Mouse (Mus musculus) C2C12 (cell line): Measurements from ENCODE around the gene 1700020N01Rik. TPM values are rescaled to one million over a fixed set of nuclear protein-coding genes. Genes with fewer than 3 reads are reported as not detected.

ENCODE experiments used
- H3K27me3 ChIP-seq: one replicate; pipeline ENCODE4 v1.6.1; 2011; ENCODE audit not compliant: control insufficient read depth, insufficient read depth, insufficient read length
- H3K36me3 ChIP-seq: one replicate; pipeline ENCODE4 v1.6.1; 2011; ENCODE audit not compliant: control insufficient read depth, insufficient read depth
- H3K4me3 ChIP-seq: one replicate; pipeline ENCODE4 v1.5.1; 2011; ENCODE audit warnings: mild to moderate bottlenecking, control low read depth; ENCODE audit not compliant: poor library complexity, insufficient read depth, severe bottlenecking
- H3K79me2 ChIP-seq: one replicate; pipeline ENCODE4 v1.6.1; 2011; ENCODE audit not compliant: control insufficient read depth, insufficient read depth
- H3K79me3 ChIP-seq: one replicate; pipeline ENCODE4 v1.6.1; 2011; ENCODE audit warnings: low read depth, control low read depth
- H3ac ChIP-seq: one replicate; pipeline ENCODE3; 2011; ENCODE audit warnings: low read depth; ENCODE audit not compliant: control insufficient read depth, insufficient read length
- CEBPB ChIP-seq: IDR thresholded peaks from one replicate; pipeline ENCODE4 v1.6.1; 2011; ENCODE audit warnings: low read depth, mild to moderate bottlenecking, control low read depth, moderate library complexity
- CTCF ChIP-seq: IDR thresholded peaks from one replicate; pipeline ENCODE4 v1.5.1; 2011; ENCODE audit not compliant: control insufficient read depth, insufficient read depth, insufficient read length
- FOSL1 ChIP-seq: IDR thresholded peaks from one replicate; pipeline ENCODE4 v1.8.0; 2011; ENCODE audit warnings: mild to moderate bottlenecking, low read length; ENCODE audit not compliant: poor library complexity, insufficient read depth, severe bottlenecking
- MAX ChIP-seq: IDR thresholded peaks from one replicate; pipeline ENCODE4 v1.6.1; 2011; ENCODE audit warnings: mild to moderate bottlenecking, control low read depth
- MYOD1 ChIP-seq: IDR thresholded peaks from one replicate; pipeline ENCODE4 v1.6.1; 2011; ENCODE audit warnings: low read depth; ENCODE audit not compliant: control insufficient read depth, insufficient read length
- MYOG ChIP-seq: IDR thresholded peaks from one replicate; pipeline ENCODE4 v1.6.1; 2011; ENCODE audit not compliant: control insufficient read depth, insufficient read length; ENCODE audit errors: extremely low read depth
- USF1 ChIP-seq: IDR thresholded peaks from one replicate; pipeline ENCODE4 v1.6.1; 2011; ENCODE audit warnings: low read depth, mild to moderate bottlenecking, control low read depth, moderate library complexity
- polyA plus RNA-seq: library from polyadenylated mRNA; unstranded; fragments of >200 nt; fragmentation: generic; extraction: Trizol; gene quantifications from one replicate; pipeline ENCODE4 v1.2.1, GENCODE M21; 2012; ENCODE audit warnings: missing spikeins

Gene 1700020N01Rik
- polyA plus RNA-seq, 1 experiment: not detected

GRCm38 (mm10) chr10:21635988-21636710 lies 43.2 kb downstream of the 1700020N01Rik start:
- Histone ChIP-seq H3K36me3 (no peaks in the 10 kb centered on the region), H3K4me3 (no peak overlapping the region), H3K79me3 (no peaks in the 10 kb centered on the region), H3ac (no peak overlapping the region), H3K27me3 (no peaks in the 10 kb centered on the region), H3K79me2 (no peaks in the 10 kb centered on the region)
- TF ChIP-seq MYOD1: no peak

- no peaks in the 10 kb centered on the region for H3K27me3 ChIP-seq
- no peaks in the 10 kb centered on the region for H3K36me3 ChIP-seq
- TF ChIP-seq MAX: no peak
- TF ChIP-seq FOSL1: no peak
- TF ChIP-seq CEBPB: no peak
- no peak for TF ChIP-seq MYOG
- no peak for TF ChIP-seq USF1
- TF ChIP-seq MYOD1: no peak
- no peak for TF ChIP-seq CTCF
- no peaks in the 10 kb centered on the region for H3K79me2 ChIP-seq
- no peak overlapping the region for H3K4me3 ChIP-seq
- H3ac ChIP-seq: no peak overlapping the region
- no peaks in the 10 kb centered on the region for H3K79me3 ChIP-seq
Observed at GRCm38 (mm10) chr10:21636711-21637081, 43.8 kb downstream of the 1700020N01Rik start.

DNA sequence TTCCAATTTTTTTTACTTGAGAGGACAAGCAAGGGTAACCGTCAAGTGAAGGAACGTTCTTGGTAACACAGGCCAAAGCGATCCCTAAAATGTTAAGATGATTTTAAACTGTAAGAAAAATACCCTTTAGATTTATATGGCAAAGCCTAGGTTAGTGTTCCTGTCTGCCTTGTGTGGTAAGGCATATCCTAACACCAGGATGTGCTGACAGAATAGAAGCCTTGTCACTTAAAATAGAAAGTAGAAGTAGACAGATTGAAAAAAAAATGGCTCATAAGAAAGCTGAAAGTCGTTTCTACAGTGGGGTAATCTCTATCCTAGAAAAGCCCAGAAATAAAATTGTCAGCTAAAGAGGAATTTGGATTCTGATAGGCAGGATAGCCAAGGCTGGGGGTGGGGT lies 58.4 kb downstream of the 1700020N01Rik start:
- H3K36me3 ChIP-seq: no peaks in the 10 kb centered on the region
- no peaks in the 10 kb centered on the region for H3K27me3 ChIP-seq
- H3K79me3 ChIP-seq: no peaks in the 10 kb centered on the region
- no peaks in the 10 kb centered on the region for H3K79me2 ChIP-seq
- H3ac ChIP-seq: no peak overlapping the region
- TF ChIP-seq CTCF: no peak
- TF ChIP-seq USF1: no peak
- TF ChIP-seq CEBPB: no peak
- no peak for TF ChIP-seq FOSL1
- TF ChIP-seq MAX: no peak
- no peak for TF ChIP-seq MYOD1
- TF ChIP-seq MYOG: no peak
- H3K4me3 ChIP-seq: no peak overlapping the region

- Histone ChIP-seq H3ac (no peak overlapping the region), H3K79me3 (no peaks in the 10 kb centered on the region), H3K4me3 (no peak overlapping the region), H3K36me3 (no peaks in the 10 kb centered on the region), H3K27me3 (no peaks in the 10 kb centered on the region), H3K79me2 (no peaks in the 10 kb centered on the region)
- TF ChIP-seq CEBPB: no peak
- no peak for TF ChIP-seq FOSL1
- no peak for TF ChIP-seq CTCF
- TF ChIP-seq MYOD1: no peak
- TF ChIP-seq MYOG: no peak
- TF ChIP-seq USF1: no peak
- no peak for TF ChIP-seq MAX
Observed at GRCm38 (mm10) chr10:21652426-21653345, 59.7 kb downstream of the 1700020N01Rik start.

DNA sequence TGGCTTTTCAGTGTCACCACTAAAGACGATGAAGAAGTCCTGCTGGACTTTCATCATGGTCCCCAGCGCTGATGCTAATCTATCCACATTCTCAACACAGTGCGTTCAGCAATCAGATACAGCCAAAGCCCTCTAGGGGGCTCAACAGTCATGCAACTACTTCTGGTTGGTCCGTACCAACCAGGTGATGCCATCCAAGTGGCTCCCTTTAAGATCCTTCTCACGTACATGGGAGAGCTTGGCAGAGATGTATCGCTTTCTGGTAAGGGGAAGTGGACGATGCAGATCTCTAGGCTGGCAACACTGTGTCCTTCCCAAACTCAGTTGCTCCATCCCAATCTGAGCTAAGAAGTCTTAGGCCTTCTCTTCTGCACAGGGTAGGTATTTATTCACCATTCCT lies 60.5 kb downstream of the 1700020N01Rik start:
- no peaks in the 10 kb centered on the region for H3K27me3 ChIP-seq
- no peak overlapping the region for H3ac ChIP-seq
- H3K79me2 ChIP-seq: no peaks in the 10 kb centered on the region
- no peaks in the 10 kb centered on the region for H3K36me3 ChIP-seq
- TF ChIP-seq MYOD1 (no peak), MAX (no peak), MYOG (no peak), FOSL1 (no peak), USF1 (no peak), CTCF (no peak), CEBPB (no peak)
- no peaks in the 10 kb centered on the region for H3K79me3 ChIP-seq
- H3K4me3 ChIP-seq: no peak overlapping the region
